Comparison of ENCODE assay signal across 11 mouse cellular contexts in the genomic region with DNA sequence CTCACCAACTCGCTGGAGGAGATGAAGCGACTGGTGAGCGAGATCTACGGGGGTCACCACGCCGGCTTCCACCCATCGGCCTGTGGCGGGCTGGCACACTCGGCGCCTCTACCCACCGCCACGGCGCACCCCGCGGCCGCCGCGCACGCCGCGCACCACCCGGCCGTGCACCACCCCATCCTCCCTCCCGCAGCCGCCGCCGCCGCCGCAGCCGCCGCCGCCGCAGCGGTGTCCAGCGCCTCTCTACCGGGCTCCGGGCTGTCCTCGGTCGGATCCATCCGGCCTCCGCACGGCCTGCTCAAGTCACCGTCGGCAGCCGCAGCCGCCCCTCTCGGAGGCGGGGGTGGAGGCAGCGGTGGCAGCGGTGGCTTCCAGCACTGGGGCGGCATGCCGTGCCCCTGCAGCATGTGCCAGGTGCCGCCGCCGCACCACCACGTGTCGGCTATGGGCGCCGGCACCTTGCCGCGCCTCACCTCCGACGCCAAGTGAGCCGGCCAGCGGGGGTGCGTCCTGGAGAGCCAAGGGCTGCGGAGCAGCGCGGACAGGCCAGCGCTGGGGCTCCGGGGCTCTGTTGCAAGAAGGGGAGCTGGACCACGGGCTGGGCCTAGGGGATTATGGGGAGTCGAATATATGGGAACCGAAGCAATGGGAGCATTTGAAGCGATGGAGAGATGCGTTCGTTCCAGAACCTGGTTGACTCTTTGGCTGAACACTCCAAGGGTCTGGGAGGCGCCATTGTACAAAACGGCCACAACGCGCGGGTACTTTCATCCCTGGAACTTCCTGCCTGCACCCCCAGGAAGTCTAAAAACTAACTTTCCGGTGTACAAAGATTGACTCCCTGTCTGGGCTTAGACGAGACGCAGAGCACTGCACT. TPM values are rescaled to one million over a fixed set of nuclear protein-coding genes. Genes with fewer than 3 reads are reported as not detected.
DNase-seq lines count a peak whose midpoint lies in the region; ATAC-seq and TF ChIP-seq lines count a peak whose summit lies in the region.
"Had no signal": no experiment of that assay in that cellular context is flagged by ENCODE, and none has a peak within 500 bp of the region (broad histone marks: within the 10 kb centered on the region; RNA-seq: fewer than 3 reads in every experiment).

No protein-coding gene starts in this region.

- H3K9ac ChIP-seq in kidney, embryonic 15.5 days: no peak overlapping the region
- H3K9ac ChIP-seq in forebrain, postnatal 0 days: peak overlapping the region; percentile 35
- peak overlapping the region; percentile 30 for H3K9ac ChIP-seq in midbrain, embryonic 13.5 days (replicated peaks)

- ATAC-seq in kidney, embryonic 15.5 days (replicated peaks; ENCODE audit: low FRiP score): no peak
- ATAC-seq in forebrain, postnatal 0 days: no peak
- no peak for ATAC-seq in midbrain, embryonic 13.5 days

- H3K27me3 ChIP-seq in kidney, embryonic 15.5 days: peaks cover 100% of the 10 kb centered on the region
- H3K27me3 ChIP-seq in forebrain, postnatal 0 days (ENCODE audit: insufficient read depth, low read length): peaks cover 52% of the 10 kb centered on the region
- H3K27me3 ChIP-seq in midbrain, embryonic 13.5 days: peaks cover 100% of the 10 kb centered on the region

- no peaks in the 10 kb centered on the region for H3K9me3 ChIP-seq in kidney, embryonic 15.5 days (replicated peaks)
- no peaks in the 10 kb centered on the region for H3K9me3 ChIP-seq in forebrain, postnatal 0 days (ENCODE audit: low read length)
- no peaks in the 10 kb centered on the region for H3K9me3 ChIP-seq in midbrain, embryonic 13.5 days

- peaks cover 37% of the 10 kb centered on the region for H3K4me1 ChIP-seq in kidney, embryonic 15.5 days
- no peaks in the 10 kb centered on the region; the same call in 1 of the 2 replicates for H3K4me1 ChIP-seq in forebrain, postnatal 0 days (ENCODE audit: insufficient read depth)
- H3K4me1 ChIP-seq in midbrain, embryonic 13.5 days (replicated peaks): peaks cover 67% of the 10 kb centered on the region

- peak overlapping the region; percentile 16; the same call in 1 of the 2 replicates for H3K4me2 ChIP-seq in kidney, embryonic 15.5 days
- peak overlapping the region; percentile 49 for H3K4me2 ChIP-seq in forebrain, postnatal 0 days (ENCODE audit: low read depth)
- H3K4me2 ChIP-seq in midbrain, embryonic 13.5 days (replicated peaks): peak overlapping the region; percentile 49
- H3K4me2 ChIP-seq: liver, embryonic 11.5 days had no signal

- peak overlapping the region; percentile 21 for H3K4me3 ChIP-seq in kidney, embryonic 15.5 days (replicated peaks)
- H3K4me3 ChIP-seq in forebrain, postnatal 0 days (ENCODE audit: low read depth, low read length): peak overlapping the region; percentile 31
- peak overlapping the region; percentile 34 for H3K4me3 ChIP-seq in midbrain, embryonic 13.5 days (replicated peaks)

- no peak overlapping the region for H3K27ac ChIP-seq in kidney, embryonic 15.5 days
- H3K27ac ChIP-seq in forebrain, postnatal 0 days (ENCODE audit: low read depth, low read length): no peak overlapping the region
- no peak overlapping the region for H3K27ac ChIP-seq in midbrain, embryonic 13.5 days

- H3K36me3 ChIP-seq in kidney, embryonic 15.5 days: no peaks in the 10 kb centered on the region
- no peaks in the 10 kb centered on the region for H3K36me3 ChIP-seq in forebrain, postnatal 0 days (ENCODE audit: insufficient read depth)
- no peaks in the 10 kb centered on the region for H3K36me3 ChIP-seq in midbrain, embryonic 13.5 days

- no peak for TF ChIP-seq CTCF in forebrain, postnatal 0 days (IDR thresholded peaks at IDR 0.05; ENCODE audit: low read depth)

- under 1% methylated on average over 56 of the region's 85 CpGs for WGBS in kidney, embryonic 15.5 days
- WGBS in forebrain, postnatal 0 days: 1% methylated on average over 68 of the region's 85 CpGs
- under 1% methylated on average over 77 of the region's 85 CpGs for WGBS in midbrain, embryonic 13.5 days

- DNase-seq in kidney, adult 9 months: no peak
- peak; percentile 41 for DNase-seq in embryo, embryonic 11 days
- no peak for DNase-seq in forebrain, postnatal 0 days
- no peak for DNase-seq in adrenal gland, postnatal 4 days (ENCODE audit: low spot score in 2 of 2)
- DNase-seq in liver: no peak
- no peak for DNase-seq in natural killer cell, adult 2 months (ENCODE audit: low spot score in 2 of 2)
- DNase-seq: gastrocnemius, postnatal 10 days had no signal

RNA-seq across cellular contexts. Expression of gene Olig2, which starts 1.9 kb away (rescaled TPM):
- not detected in 2 replicates for polyA plus RNA-seq in kidney, embryonic 15.5 days (2015; fragmentation: Nextera tagmentation; extraction: Ambion mirVana)
- 32.8 and 41.0 TPM in 2 replicates for total RNA-seq in forebrain, postnatal 0 days (2014; rRNA removed)
- 11.6 and 14.7 TPM in 2 replicates for polyA plus RNA-seq in forebrain, postnatal 0 days (2015; fragmentation: Nextera tagmentation; extraction: Ambion mirVana)
- polyA plus RNA-seq in midbrain, embryonic 13.5 days (2015; fragmentation: Nextera tagmentation; extraction: Ambion mirVana): 2.8 and 4.2 TPM in 2 replicates
- under 1 TPM in 1 of 2 experiments, not detected in 1; 0.11 TPM for total RNA-seq in adrenal gland, postnatal 4 days (2021)
- total RNA-seq: gastrocnemius, postnatal 10 days; MEL had no signal
- polyA plus RNA-seq: liver, embryonic 11.5 days had no signal

RNA-seq across cellular contexts. Expression of gene Olig1, which starts 42.5 kb away (rescaled TPM):
- 0.09 and 0.12 TPM in 2 replicates for polyA plus RNA-seq in kidney, embryonic 15.5 days (2015; fragmentation: Nextera tagmentation; extraction: Ambion mirVana)
- total RNA-seq in forebrain, postnatal 0 days (2014; rRNA removed): 103 and 130 TPM in 2 replicates
- polyA plus RNA-seq in forebrain, postnatal 0 days (2015; fragmentation: Nextera tagmentation; extraction: Ambion mirVana): 127 and 138 TPM in 2 replicates
- polyA plus RNA-seq in midbrain, embryonic 13.5 days (2015; fragmentation: Nextera tagmentation; extraction: Ambion mirVana): 11.3 and 12.6 TPM in 2 replicates
- under 1 TPM in 1 of 2 experiments, not detected in 1; 0.65 TPM for total RNA-seq in adrenal gland, postnatal 4 days (2021)
- total RNA-seq: MEL had no signal
- polyA plus RNA-seq: liver, embryonic 11.5 days had no signal
